8 mouse cellular contexts compared by ENCODE assay signal in the genomic region with DNA sequence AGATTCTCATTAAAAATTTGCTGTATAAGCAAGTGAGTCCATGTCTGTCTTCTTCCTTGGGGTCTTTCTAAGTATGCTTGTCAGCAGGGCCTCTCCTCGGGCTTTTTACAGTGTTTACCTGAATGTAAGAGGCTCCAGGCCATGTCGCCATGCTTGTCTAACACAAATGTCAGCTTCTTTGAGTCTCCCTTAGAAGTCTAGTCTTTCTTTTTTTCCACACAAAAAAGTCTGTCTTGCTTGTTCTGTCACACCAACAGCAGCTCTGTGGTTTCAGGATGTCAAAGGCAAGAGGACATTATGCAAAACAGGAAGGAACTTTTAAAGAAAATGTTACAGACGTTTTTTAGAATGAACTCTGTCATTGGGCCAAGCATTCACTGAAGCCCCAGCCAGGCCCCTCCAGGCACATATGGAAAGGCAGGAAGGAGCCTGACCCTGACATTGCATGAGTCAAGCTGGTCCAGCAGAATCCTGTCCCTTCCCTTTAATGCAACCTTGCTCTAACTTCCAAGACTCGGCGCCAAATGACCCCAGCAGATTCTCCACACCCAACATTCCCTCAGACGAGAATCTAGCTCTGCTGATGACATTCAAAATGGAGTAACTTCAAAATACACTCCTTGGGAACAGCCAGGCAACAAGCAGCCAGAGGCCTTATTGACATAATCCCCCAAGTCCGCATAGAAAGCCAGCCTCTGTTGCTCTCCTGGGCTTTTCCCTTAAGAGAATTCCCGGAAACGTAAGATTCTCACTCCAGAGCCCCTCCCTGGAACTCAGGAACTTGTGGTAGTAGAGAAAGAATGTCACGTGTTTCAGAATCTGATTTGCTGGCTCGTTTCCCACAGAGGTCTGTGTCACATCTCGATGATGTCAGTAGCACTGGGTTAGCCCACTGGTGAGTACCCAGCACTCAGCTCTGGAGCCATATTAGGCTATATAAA. TPM values are rescaled to one million over a fixed set of nuclear protein-coding genes. Genes with fewer than 3 reads are reported as not detected.
DNase-seq lines count a peak whose midpoint lies in the region; ATAC-seq and TF ChIP-seq lines count a peak whose summit lies in the region.

No protein-coding gene starts in this region.

- peak; percentile 74 for ATAC-seq in lung, postnatal 0 days

- H3K36me3 ChIP-seq in lung, postnatal 0 days (ENCODE audit: insufficient read depth, low read length): peaks cover 4% of the 10 kb centered on the region; the same call in 1 of the 2 replicates

- TF ChIP-seq CTCF in lung, postnatal 0 days (IDR thresholded peaks at IDR 0.05): no peak

- WGBS in lung, postnatal 0 days: 7% methylated on average over 12 of the region's 12 CpGs

- no peaks in the 10 kb centered on the region for H3K9me3 ChIP-seq in lung, postnatal 0 days (ENCODE audit: low read length)

- peak; percentile 21 for DNase-seq in embryo, embryonic 11 days
- DNase-seq in embryo, embryonic 9.5 days (ENCODE audit: extremely low spot score): no peak
- DNase-seq in adrenal gland, adult 8-10 months: peak; percentile 64
- DNase-seq in heart, adult 18-20 months: peak; percentile 87 to 92
- peak; percentile 72 to 80 for DNase-seq in kidney, adult 8-10 months
- DNase-seq in lung, postnatal 0 days (ENCODE audit: low spot score): peak; percentile 95
- no peak for DNase-seq in left cerebral cortex, postnatal 14 days (ENCODE audit: low spot score in 2 of 2)
- DNase-seq in spleen, postnatal 10 days (ENCODE audit: low spot score in 2 of 2): no peak

- peak; percentile 65; the same call in 1 of the 2 replicates for TF ChIP-seq EP300 in lung, postnatal 0 days (IDR thresholded peaks at IDR 0.05)

- H3K4me3 ChIP-seq in lung, postnatal 0 days (ENCODE audit: low read depth, low read length): no peak overlapping the region

- no peak overlapping the region for H3K9ac ChIP-seq in lung, postnatal 0 days (replicated peaks; ENCODE audit: low read depth)

- H3K27me3 ChIP-seq in lung, postnatal 0 days (replicated peaks; ENCODE audit: insufficient read depth, low read length): no peaks in the 10 kb centered on the region

- intact Hi-C loops in left cerebral cortex, postnatal 14 days (cut with DNase I): no loop called here

- H3K4me1 ChIP-seq in lung, postnatal 0 days (ENCODE audit: insufficient read depth, low read depth, low read length): peaks cover 68% of the 10 kb centered on the region

- 0 out of 2 replicates have a peak overlapping the region, but pooled peaks have one; percentile 11 for H3K4me2 ChIP-seq in lung, postnatal 0 days (replicated peaks; ENCODE audit: low read depth, low read length)

- H3K27ac ChIP-seq in lung, postnatal 0 days (ENCODE audit: low read length): peak overlapping the region; percentile 89

RNA-seq across cellular contexts. Expression of gene B4galt1, which starts 8.7 kb away (rescaled TPM):
- 10 to 100 TPM; 58.8 to 94.7 (median 64.4) TPM for total RNA-seq in adrenal gland, adult 8-10 months (2022)
- 10 to 100 TPM; 58.2 to 59.1 TPM for total RNA-seq in heart, adult 18-20 months (2021)
- polyA plus RNA-seq in lung, postnatal 0 days (2015; fragmentation: Nextera tagmentation; extraction: Ambion mirVana): 82.9 and 89.4 TPM in 2 replicates
- total RNA-seq in left cerebral cortex, postnatal 14 days (2021): 1 to 10 TPM; 6.5 to 9.0 TPM

Comparison
In these comparisons a context has a peak if more than half of its experiments do, and no peak if none do; other contexts are left out.
1. DNase-seq: peak in embryo, embryonic 11 days (single experiment), adrenal gland, adult 8-10 months (single experiment), heart, adult 18-20 months (2 of 2), kidney, adult 8-10 months (2 of 2) and lung, postnatal 0 days (single experiment); none in embryo, embryonic 9.5 days (single experiment), left cerebral cortex, postnatal 14 days (0 of 2) and spleen, postnatal 10 days (0 of 2).
2. RNA of gene B4galt1, which starts 8.7 kb away (total RNA-seq): 58.8 to 94.7 TPM in adrenal gland, adult 8-10 months and 58.2 to 59.1 TPM in heart, adult 18-20 months; 6.5 to 9.0 TPM in left cerebral cortex, postnatal 14 days; every median in the first group is over 4 times any median in the second.